Mouse (Mus musculus) heart, embryonic 12.5 days (tissue): ENCODE results near the gene Gng4. TPM values are rescaled to one million over a fixed set of nuclear protein-coding genes. Genes with fewer than 3 reads are reported as not detected.

Experiments
- ATAC-seq: fragments of 200-750 bp; cut with Nextera tagmentation; 2 replicates; pipeline ENCODE4 v1.8.0; 2017; ENCODE audit warnings: moderate TSS enrichment, moderate library complexity; ENCODE audit not compliant: insufficient number of reproducible peaks, low FRiP score
- H3K27ac ChIP-seq: fragments of 300-500 bp; sonication (generic); 2 replicates; pipeline ENCODE4 v1.5.1; 2016; ENCODE audit warnings: mild to moderate bottlenecking, moderate library complexity; ENCODE audit not compliant: poor library complexity, severe bottlenecking
- H3K27me3 ChIP-seq: fragments of 300-500 bp; sonication (generic); replicated peaks from 2 replicates; pipeline ENCODE4 v1.6.1; 2016; ENCODE audit warnings: mild to moderate bottlenecking, moderate library complexity
- H3K36me3 ChIP-seq: fragments of 300-500 bp; sonication (generic); 2 replicates; pipeline ENCODE4 v1.6.1; 2016; ENCODE audit warnings: mild to moderate bottlenecking, moderate library complexity
- H3K4me1 ChIP-seq: fragments of 300-500 bp; sonication (generic); replicated peaks from 2 replicates; pipeline ENCODE4 v1.6.1; 2016; ENCODE audit warnings: mild to moderate bottlenecking
- H3K4me2 ChIP-seq: fragments of 300-500 bp; sonication (generic); 2 replicates; pipeline ENCODE4 v1.6.1; 2016; ENCODE audit warnings: mild to moderate bottlenecking, moderate library complexity
- H3K4me3 ChIP-seq: fragments of 300-500 bp; sonication (generic); 2 replicates; pipeline ENCODE4 v1.5.1; 2016; ENCODE audit warnings: mild to moderate bottlenecking
- H3K9ac ChIP-seq: fragments of 300-500 bp; sonication (generic); 2 replicates; pipeline ENCODE4 v1.6.1; 2016; ENCODE audit warnings: mild to moderate bottlenecking, moderate library complexity
- H3K9me3 ChIP-seq: fragments of 300-500 bp; sonication (generic); replicated peaks from 2 replicates; pipeline ENCODE4 v1.6.1; 2016; ENCODE audit warnings: mild to moderate bottlenecking, moderate library complexity
- WGBS: fragments of 180-500 bp; shearing (Covaris S2); methylation state at CpG from one replicate; pipeline ENCODE4 v1.1.7; 2016; 5-methylcytosine and 5-hydroxymethylcytosine counted together
- polyA plus RNA-seq: library from polyadenylated mRNA; unstranded; fragments of >200 nt; fragmentation: Nextera tagmentation; extraction: Ambion mirVana; gene quantifications from 2 replicates; pipeline ENCODE4 v1.2.1, GENCODE M21; 2016

Gng4 gene
- 0.41 and 0.44 TPM in 2 replicates for polyA plus RNA-seq

DNA sequence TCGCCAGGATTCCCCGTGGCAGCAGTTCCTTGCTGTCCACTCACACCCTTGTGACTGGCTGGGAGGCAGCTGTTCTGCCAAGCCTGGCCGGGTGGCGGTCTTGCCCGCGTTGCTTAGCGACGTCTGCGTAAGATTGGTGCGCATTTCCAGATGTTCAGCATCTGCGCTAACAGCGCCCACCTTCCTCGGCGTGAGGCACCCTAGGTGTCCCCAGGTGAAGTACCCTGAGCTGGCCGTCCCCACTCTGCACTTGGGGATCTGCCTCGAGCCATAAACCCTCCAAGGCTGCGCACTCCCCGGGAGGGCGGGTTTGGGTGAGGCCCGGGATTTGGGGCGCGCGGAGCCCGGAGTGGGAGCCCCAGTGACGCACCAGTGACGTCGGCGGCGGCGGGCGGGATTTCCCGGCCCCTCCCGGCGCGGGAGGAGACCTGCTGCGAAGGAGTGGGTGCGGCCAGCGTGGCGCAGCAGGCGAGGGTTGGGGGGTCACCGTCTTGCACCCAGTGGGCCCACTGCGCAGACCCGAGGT, at the start of gene Gng4:
TSS of gene Gng4 (plus strand) at position 166 of the 526 bp plus-strand sequence.
- peak; percentile 36; the same call in 1 of the 2 replicates for ATAC-seq
- Histone ChIP-seq H3K27me3 (peaks cover 50% of the 10 kb centered on the region), H3K27ac (no peak within 1 kb of the TSS), H3K4me3 (peak within 1 kb of the TSS; percentile 51), H3K36me3 (0 out of 2 replicates have a peak, but pooled peaks cover 3% of the 10 kb centered on the region), H3K4me1 (peaks cover 22% of the 10 kb centered on the region), H3K9ac (peak within 1 kb of the TSS; percentile 14), H3K4me2 (peak within 1 kb of the TSS; percentile 83), H3K9me3 (no peaks in the 10 kb centered on the region)
- WGBS = under 1% methylated on average over 43 of the region's 43 CpGs

- no peaks in the 10 kb centered on the region for H3K4me1 ChIP-seq
- H3K4me2 ChIP-seq = no peak overlapping the region
- no peak overlapping the region for H3K27ac ChIP-seq
- H3K4me3 ChIP-seq = no peak overlapping the region
- WGBS = 94% methylated on average over 4 of the region's 4 CpGs
- ATAC-seq = no peak
- no peak overlapping the region for H3K9ac ChIP-seq
- peaks cover 22% of the 10 kb centered on the region for H3K36me3 ChIP-seq
- no peaks in the 10 kb centered on the region for H3K27me3 ChIP-seq
- H3K9me3 ChIP-seq = no peaks in the 10 kb centered on the region
Observed at GRCm38 (mm10) chr13:13739232-13739631, 44.6 kb upstream of the Gng4 start.

GRCm38 (mm10) chr13:13745911-13746310, 37.9 kb upstream of the Gng4 start:
- ATAC-seq = no peak
- Histone ChIP-seq H3K27me3 (no peaks in the 10 kb centered on the region), H3K4me2 (no peak overlapping the region), H3K4me3 (no peak overlapping the region), H3K9me3 (no peaks in the 10 kb centered on the region), H3K9ac (no peak overlapping the region), H3K4me1 (no peaks in the 10 kb centered on the region), H3K27ac (no peak overlapping the region), H3K36me3 (peaks cover 38% of the 10 kb centered on the region)
- WGBS = 74% methylated on average over 3 of the region's 3 CpGs

- peak; percentile 86 for ATAC-seq
- H3K36me3 ChIP-seq = peaks cover 12% of the 10 kb centered on the region; the same call in 1 of the 2 replicates
- no peak overlapping the region for H3K4me2 ChIP-seq
- H3K27me3 ChIP-seq = peaks cover under 1% of the 10 kb centered on the region; the same call in 1 of the 2 replicates
- no peak overlapping the region for H3K4me3 ChIP-seq
- H3K9me3 ChIP-seq = no peaks in the 10 kb centered on the region
- no peak overlapping the region for H3K9ac ChIP-seq
- no peak overlapping the region for H3K27ac ChIP-seq
- H3K4me1 ChIP-seq = peaks cover 23% of the 10 kb centered on the region
Observed at GRCm38 (mm10) chr13:13775778-13776494, 7.9 kb upstream of the Gng4 start.

DNA sequence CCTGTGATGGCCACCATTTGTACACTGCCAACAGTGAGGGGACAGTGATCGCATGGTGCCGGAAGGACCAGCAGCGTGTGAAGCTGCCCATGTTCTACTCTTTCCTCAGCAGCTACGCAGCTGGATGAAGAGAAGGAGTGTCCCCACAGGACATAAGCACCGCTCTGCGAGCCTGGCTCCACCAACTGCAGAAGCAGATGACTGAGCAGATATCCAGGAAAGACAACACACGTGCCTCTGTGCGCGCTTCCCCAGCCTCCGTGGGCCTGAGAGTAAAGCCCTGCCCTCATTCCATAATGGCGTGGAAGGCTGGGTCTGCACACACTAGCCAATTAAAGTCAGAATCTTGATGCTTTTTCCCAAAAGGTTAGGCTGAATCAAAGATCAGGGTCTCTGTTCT, 6.8 kb upstream of the Gng4 start:
- WGBS = 85% methylated on average over 11 of the region's 11 CpGs
- Histone ChIP-seq H3K4me2 (no peak overlapping the region), H3K4me1 (peaks cover 23% of the 10 kb centered on the region), H3K27ac (no peak overlapping the region), H3K9ac (no peak overlapping the region), H3K4me3 (no peak overlapping the region), H3K36me3 (peaks cover 12% of the 10 kb centered on the region; the same call in 1 of the 2 replicates), H3K27me3 (peaks cover 8% of the 10 kb centered on the region), H3K9me3 (no peaks in the 10 kb centered on the region)
- peak; percentile 53; the same call in 1 of the 2 replicates for ATAC-seq

DNA sequence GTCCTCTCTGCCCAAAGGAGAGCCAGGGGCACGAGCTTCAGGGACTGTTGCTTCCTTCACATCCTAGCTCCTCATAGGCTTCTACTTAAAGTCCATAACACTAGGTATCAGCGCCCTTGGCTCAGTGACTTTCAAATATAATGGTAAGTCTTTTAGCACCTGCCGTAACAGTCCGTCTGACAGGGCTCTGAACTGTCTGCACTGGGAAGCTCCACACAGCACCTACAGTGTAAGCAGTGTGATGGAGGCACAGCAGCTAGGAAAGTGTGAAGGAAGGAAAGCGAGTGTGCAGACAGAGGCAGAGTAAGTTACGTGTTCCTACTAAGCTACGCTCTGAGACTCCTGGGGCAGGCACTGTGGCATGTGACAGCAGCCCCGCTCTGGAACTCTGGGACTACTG, 6.2 kb upstream of the Gng4 start:
- H3K27ac ChIP-seq = no peak overlapping the region
- H3K4me1 ChIP-seq = peaks cover 23% of the 10 kb centered on the region
- peaks cover 12% of the 10 kb centered on the region for H3K27me3 ChIP-seq
- H3K4me3 ChIP-seq = no peak overlapping the region
- no peaks in the 10 kb centered on the region for H3K9me3 ChIP-seq
- no peak overlapping the region for H3K4me2 ChIP-seq
- WGBS = 83% methylated on average over 8 of the region's 8 CpGs
- peaks cover 12% of the 10 kb centered on the region; the same call in 1 of the 2 replicates for H3K36me3 ChIP-seq
- ATAC-seq = no peak
- H3K9ac ChIP-seq = no peak overlapping the region

GRCm38 (mm10) chr13:13778837-13779458, 4.9 kb upstream of the Gng4 start:
- no peak overlapping the region for H3K9ac ChIP-seq
- no peaks in the 10 kb centered on the region for H3K9me3 ChIP-seq
- H3K4me2 ChIP-seq = no peak overlapping the region
- peaks cover 27% of the 10 kb centered on the region for H3K4me1 ChIP-seq
- peaks cover 12% of the 10 kb centered on the region; the same call in 1 of the 2 replicates for H3K36me3 ChIP-seq
- 60% methylated on average over 1 of the region's 1 CpGs for WGBS
- ATAC-seq = no peak
- H3K27me3 ChIP-seq = peaks cover 22% of the 10 kb centered on the region
- H3K27ac ChIP-seq = no peak overlapping the region
- H3K4me3 ChIP-seq = no peak overlapping the region

DNA sequence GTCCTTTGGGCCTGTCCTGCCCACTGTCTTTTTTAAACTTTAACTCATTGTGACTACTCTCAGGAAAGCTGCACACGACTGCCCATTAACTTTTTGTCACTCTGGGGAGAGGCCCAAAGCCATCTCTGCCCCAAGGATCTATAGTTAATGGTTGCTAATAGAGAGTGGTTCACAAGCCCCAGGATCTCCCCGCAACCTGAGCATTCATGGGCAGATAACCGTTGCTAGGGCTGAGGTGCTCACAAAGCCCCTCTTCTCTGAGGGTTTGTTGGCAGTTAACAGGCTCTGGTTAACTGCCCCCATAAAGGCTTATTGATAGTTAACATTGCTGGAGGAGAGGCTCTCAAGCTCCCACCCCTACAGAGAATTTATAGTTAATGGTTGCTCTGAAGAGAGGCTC, 3.6 kb upstream of the Gng4 start:
- Histone ChIP-seq H3K4me3 (no peak overlapping the region), H3K4me2 (no peak overlapping the region), H3K9ac (no peak overlapping the region), H3K27me3 (peaks cover 34% of the 10 kb centered on the region), H3K4me1 (peaks cover 37% of the 10 kb centered on the region), H3K27ac (no peak overlapping the region), H3K9me3 (no peaks in the 10 kb centered on the region), H3K36me3 (peaks cover 12% of the 10 kb centered on the region; the same call in 1 of the 2 replicates)
- WGBS = 73% methylated on average over 3 of the region's 3 CpGs
- no peak for ATAC-seq

- Histone ChIP-seq H3K4me3 (no peak overlapping the region), H3K27me3 (peaks cover 41% of the 10 kb centered on the region), H3K4me2 (no peak overlapping the region), H3K9me3 (no peaks in the 10 kb centered on the region), H3K9ac (no peak overlapping the region), H3K36me3 (peaks cover 12% of the 10 kb centered on the region; the same call in 1 of the 2 replicates), H3K27ac (no peak overlapping the region), H3K4me1 (peaks cover 36% of the 10 kb centered on the region)
- ATAC-seq = no peak
- whole genome bisulfite sequencing = 65% methylated on average over 4 of the region's 4 CpGs
Observed at GRCm38 (mm10) chr13:13781026-13781425, 2.8 kb upstream of the Gng4 start.

DNA sequence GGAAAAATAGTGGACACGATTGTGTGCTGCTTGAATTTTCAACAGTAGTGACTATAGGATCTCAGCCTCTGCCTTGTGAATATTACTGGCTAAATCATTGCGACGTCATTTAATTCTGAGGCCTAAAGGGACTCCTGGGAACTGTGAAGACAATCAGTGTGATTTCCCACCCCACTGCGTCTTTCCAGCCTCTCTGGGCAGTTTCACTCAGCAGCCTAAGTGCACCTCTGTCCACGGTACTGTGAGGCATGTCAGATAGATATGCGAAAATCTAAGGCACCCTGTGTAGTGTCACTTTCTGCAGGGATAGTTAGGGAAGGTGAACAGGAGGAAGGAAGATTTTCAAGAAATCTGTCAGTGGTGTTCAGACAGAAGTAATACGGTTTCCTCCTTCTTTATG, 563 bp upstream of the Gng4 start:
- no peaks in the 10 kb centered on the region for H3K9me3 ChIP-seq
- 0 out of 2 replicates have a peak, but pooled peaks cover 3% of the 10 kb centered on the region for H3K36me3 ChIP-seq
- H3K27me3 ChIP-seq = peaks cover 50% of the 10 kb centered on the region
- H3K4me1 ChIP-seq = peaks cover 26% of the 10 kb centered on the region
- WGBS = 29% methylated on average over 7 of the region's 7 CpGs
- no peak overlapping the region for H3K9ac ChIP-seq
- H3K27ac ChIP-seq = no peak overlapping the region
- H3K4me3 ChIP-seq = no peak overlapping the region
- ATAC-seq = no peak
- H3K4me2 ChIP-seq = no peak overlapping the region

DNA sequence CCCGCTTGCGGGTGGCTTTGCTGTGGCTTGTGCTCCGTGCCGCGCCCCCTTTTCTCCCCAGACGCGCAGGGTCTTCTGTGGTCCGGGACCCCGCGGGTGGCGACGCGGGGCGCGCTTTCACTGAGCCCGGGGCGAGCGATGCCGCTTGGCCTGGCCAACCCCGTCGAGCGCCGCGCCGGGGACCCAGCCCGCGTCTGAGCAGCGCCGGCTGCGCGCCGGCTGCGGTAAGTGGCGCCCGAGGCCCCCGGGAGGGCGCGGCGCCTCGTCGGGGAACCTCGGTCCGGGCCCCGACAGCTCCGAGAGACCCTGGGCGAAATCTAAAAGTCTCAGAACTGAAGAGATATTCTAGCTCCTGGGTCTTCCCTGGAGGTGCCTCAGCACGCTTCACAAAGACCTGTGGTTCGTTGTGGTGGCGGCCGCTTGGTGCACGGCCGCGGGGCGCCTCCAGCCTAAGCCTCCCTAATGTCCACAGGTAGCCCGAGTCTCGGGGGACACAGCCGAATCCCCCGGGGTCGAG, 619 bp downstream of the Gng4 start:
- Histone ChIP-seq H3K9me3 (no peaks in the 10 kb centered on the region), H3K4me2 (peak overlapping the region; percentile 83), H3K27ac (no peak overlapping the region), H3K9ac (peak overlapping the region; percentile 14), H3K27me3 (peaks cover 53% of the 10 kb centered on the region), H3K4me1 (peaks cover 19% of the 10 kb centered on the region), H3K4me3 (peak overlapping the region; percentile 51), H3K36me3 (0 out of 2 replicates have a peak, but pooled peaks cover 3% of the 10 kb centered on the region)
- under 1% methylated on average over 57 of the region's 59 CpGs for WGBS
- peak; percentile 27; the same call in 1 of the 2 replicates for ATAC-seq
